Comparison of ENCODE assay signal across 26 mouse cellular contexts in genomic region chr4:105093951-105094350, GRCm38 (mm10). TPM values are rescaled to one million over a fixed set of nuclear protein-coding genes. Genes with fewer than 3 reads are reported as not detected.
DNase-seq lines count a peak whose midpoint lies in the region; ATAC-seq and TF ChIP-seq lines count a peak whose summit lies in the region.
"Had no signal": no experiment of that assay in that cellular context is flagged by ENCODE, and none has a peak within 500 bp of the region (broad histone marks: within the 10 kb centered on the region; RNA-seq: fewer than 3 reads in every experiment).

No protein-coding gene starts in this region.

- WGBS in heart, embryonic 12.5 days, result 67% methylated on average over 1 of the region's 1 CpGs
- 22% methylated on average over 1 of the region's 1 CpGs for WGBS in liver, adult 2 months
- 62% methylated on average over 1 of the region's 1 CpGs for WGBS in heart, embryonic 16.5 days
- 97% methylated on average over 1 of the region's 1 CpGs for WGBS in thymus, adult 2 months

- H3K9ac ChIP-seq in heart, embryonic 12.5 days, result no peak overlapping the region
- no peak overlapping the region for H3K9ac ChIP-seq in liver, adult 2 months (ENCODE audit: low read depth, low read length)
- H3K9ac ChIP-seq in heart, embryonic 16.5 days (ENCODE audit: low read length), result no peak overlapping the region
- H3K9ac ChIP-seq: hindbrain, embryonic 12.5 days; intestine, embryonic 15.5 days; limb, embryonic 15.5 days; liver, embryonic 15.5 days; lung, embryonic 14.5 days; neural tube, embryonic 13.5 days had no signal

- no peak overlapping the region for H3K4me2 ChIP-seq in heart, embryonic 12.5 days
- no peak overlapping the region for H3K4me2 ChIP-seq in heart, embryonic 16.5 days (ENCODE audit: low read depth, low read length)
- H3K4me2 ChIP-seq: hindbrain, embryonic 12.5 days; intestine, embryonic 15.5 days; limb, embryonic 15.5 days; liver, embryonic 15.5 days; lung, embryonic 14.5 days; neural tube, embryonic 13.5 days had no signal

- H3K27ac ChIP-seq in gastrocnemius, adult 2 months, result peak overlapping the region; percentile 25; the same call in 1 of the 2 replicates
- H3K27ac ChIP-seq in heart, embryonic 12.5 days (ENCODE audit: poor library complexity, severe bottlenecking), result peak overlapping the region; percentile 88
- H3K27ac ChIP-seq in liver, adult 2 months (replicated peaks; ENCODE audit: insufficient read depth, low read depth, low read length), result peak overlapping the region; percentile 67
- peak overlapping the region; percentile 91 for H3K27ac ChIP-seq in heart, embryonic 16.5 days (ENCODE audit: low read length)
- H3K27ac ChIP-seq in thymus, adult 2 months (ENCODE audit: control insufficient read depth, insufficient read depth, low read length), result no peak overlapping the region
- H3K27ac ChIP-seq: hindbrain, embryonic 12.5 days; hindbrain, postnatal 0 days; intestine, embryonic 15.5 days; layer of hippocampus, adult 2 months; left cerebral cortex, adult 2 months; limb, embryonic 15.5 days; liver, embryonic 15.5 days; neural tube, embryonic 13.5 days had no signal

- no peak for TF ChIP-seq POLR2A in liver, adult 2 months (IDR thresholded peaks at IDR 0.05; ENCODE audit: extremely low read depth, insufficient read depth, low read length)
- TF ChIP-seq POLR2A in thymus, adult 2 months (IDR thresholded peaks at IDR 0.05; ENCODE audit: control insufficient read depth, extremely low read depth, insufficient read depth, low read length, poor library complexity), result no peak

- no peak for ATAC-seq in heart, embryonic 12.5 days (ENCODE audit: insufficient number of reproducible peaks, low FRiP score)
- no peak for ATAC-seq in heart, embryonic 16.5 days (replicated peaks; ENCODE audit: extremely low read depth, insufficient read depth, low FRiP score)
- ATAC-seq: CD4-positive, CD25-positive, alpha-beta regulatory T cell, adult 4 months; forebrain, embryonic 16.5 days; hindbrain, postnatal 0 days; intestine, embryonic 15.5 days had no signal

- no peak for TF ChIP-seq CTCF in gastrocnemius, adult 2 months (IDR thresholded peaks at IDR 0.05)
- TF ChIP-seq CTCF in liver, adult 2 months (IDR thresholded peaks at IDR 0.05; ENCODE audit: low read depth, low read length), result no peak
- TF ChIP-seq CTCF in thymus, adult 2 months (IDR thresholded peaks at IDR 0.05; ENCODE audit: borderline replicate concordance, control insufficient read depth, extremely low read depth, insufficient read depth, low read length, poor library complexity), result no peak

- peaks cover 28% of the 10 kb centered on the region for H3K79me2 ChIP-seq in liver, adult 2 months (ENCODE audit: control insufficient read depth, insufficient read depth, low read length)

- no peak overlapping the region for H3K4me3 ChIP-seq in gastrocnemius, adult 2 months
- no peak overlapping the region for H3K4me3 ChIP-seq in heart, embryonic 12.5 days
- no peak overlapping the region for H3K4me3 ChIP-seq in liver, adult 2 months (ENCODE audit: insufficient read depth, low read depth, low read length)
- H3K4me3 ChIP-seq in heart, embryonic 16.5 days (ENCODE audit: low read length), result no peak overlapping the region
- no peak overlapping the region for H3K4me3 ChIP-seq in thymus, adult 2 months (ENCODE audit: control insufficient read depth, insufficient read depth, low read length)
- H3K4me3 ChIP-seq: erythroblast, embryonic 14.5 days; hindbrain, embryonic 12.5 days; intestine, embryonic 15.5 days; layer of hippocampus, adult 2 months; left cerebral cortex, adult 2 months; limb, embryonic 15.5 days; liver, embryonic 15.5 days; neural tube, embryonic 13.5 days had no signal

- intact Hi-C loops in gastrocnemius, adult 2 months (cut with DNase I), result no loop called here

- H3K36me3 ChIP-seq in heart, embryonic 12.5 days, result no peaks in the 10 kb centered on the region
- H3K36me3 ChIP-seq in liver, adult 2 months (ENCODE audit: control insufficient read depth, insufficient read depth, low read length), result no peaks in the 10 kb centered on the region
- no peaks in the 10 kb centered on the region for H3K36me3 ChIP-seq in heart, embryonic 16.5 days (ENCODE audit: control insufficient read depth, insufficient read depth)
- H3K36me3 ChIP-seq in thymus, adult 2 months (ENCODE audit: control insufficient read depth, insufficient read depth, low read length), result no peaks in the 10 kb centered on the region
- H3K36me3 ChIP-seq: hindbrain, embryonic 12.5 days; intestine, embryonic 15.5 days; limb, embryonic 15.5 days; liver, embryonic 15.5 days; neural tube, embryonic 13.5 days had no signal

- H3K9me3 ChIP-seq in heart, embryonic 12.5 days (replicated peaks), result no peaks in the 10 kb centered on the region
- H3K9me3 ChIP-seq in heart, embryonic 16.5 days (replicated peaks; ENCODE audit: control insufficient read depth, low read length), result no peaks in the 10 kb centered on the region
- H3K9me3 ChIP-seq: hindbrain, embryonic 12.5 days; intestine, embryonic 15.5 days; limb, embryonic 15.5 days; liver, embryonic 15.5 days; neural tube, embryonic 13.5 days had no signal

- DNase-seq in gastrocnemius, adult 2 months, result no peak
- no peak for DNase-seq in gastrocnemius, adult 8-10 months (ENCODE audit: low spot score in 2 of 2)
- DNase-seq in heart, adult 18-20 months, result no peak
- DNase-seq in liver, adult 2 months (ENCODE audit: extremely low read depth, low read depth, low spot score), result peak; percentile 74
- no peak for DNase-seq in liver
- no peak for DNase-seq in thymus, adult 2 months
- DNase-seq: adrenal gland, postnatal 14 days; cerebellum, adult 9-10 months; gastrocnemius, postnatal 10 days; kidney, adult 2 months; kidney, postnatal 36 days; lung, embryonic 14.5 days; lung, postnatal 14 days had no signal

- H3K4me1 ChIP-seq in heart, embryonic 12.5 days (replicated peaks), result peaks cover 58% of the 10 kb centered on the region
- H3K4me1 ChIP-seq in liver, adult 2 months (ENCODE audit: control insufficient read depth, insufficient read depth, low read length), result peaks cover 42% of the 10 kb centered on the region
- peaks cover 44% of the 10 kb centered on the region for H3K4me1 ChIP-seq in heart, embryonic 16.5 days (ENCODE audit: control insufficient read depth, insufficient read depth, low read length)
- H3K4me1 ChIP-seq in thymus, adult 2 months (replicated peaks; ENCODE audit: control insufficient read depth, insufficient read depth, low read length), result no peaks in the 10 kb centered on the region
- H3K4me1 ChIP-seq: intestine, embryonic 15.5 days; limb, embryonic 15.5 days; liver, embryonic 15.5 days; neural tube, embryonic 13.5 days had no signal

- no peaks in the 10 kb centered on the region for H3K27me3 ChIP-seq in heart, embryonic 12.5 days (replicated peaks)
- no peaks in the 10 kb centered on the region for H3K27me3 ChIP-seq in liver, adult 2 months (ENCODE audit: control insufficient read depth, insufficient read depth, low read length)
- H3K27me3 ChIP-seq in heart, embryonic 16.5 days (ENCODE audit: control insufficient read depth, insufficient read depth, low read length), result no peaks in the 10 kb centered on the region
- H3K27me3 ChIP-seq in thymus, adult 2 months (ENCODE audit: control insufficient read depth, insufficient read depth, low read length), result no peaks in the 10 kb centered on the region
- H3K27me3 ChIP-seq: hindbrain, embryonic 12.5 days; intestine, embryonic 15.5 days; limb, embryonic 15.5 days; liver, embryonic 15.5 days; neural tube, embryonic 13.5 days had no signal

RNA-seq across cellular contexts. Expression of gene Prkaa2, which starts 15.7 kb away (rescaled TPM):
- total RNA-seq in gastrocnemius, adult 2 months (2021), result 100 to 1,000 TPM; 135 to 136 TPM
- 100 to 1,000 TPM; 137 to 175 (median 164) TPM for total RNA-seq in gastrocnemius, adult 8-10 months (2022)
- 48.2 and 53.1 TPM in 2 replicates for polyA plus RNA-seq in heart, embryonic 12.5 days (2016; fragmentation: Nextera tagmentation; extraction: Ambion mirVana)
- total RNA-seq in heart, adult 18-20 months (2021), result 10 to 100 TPM; 80.1 to 83.8 TPM
- total RNA-seq in liver, adult 2 months (2014; rRNA removed), result 21.3 and 24.9 TPM in 2 replicates
- polyA plus RNA-seq in liver, adult 2 months (2012; rRNA removed), result 8.2 and 11.3 TPM in 2 replicates
- polyA plus RNA-seq in heart, embryonic 16.5 days (2015; fragmentation: Nextera tagmentation; extraction: Ambion mirVana), result 45.3 and 49.7 TPM in 2 replicates
- 0.89 and 1.7 TPM in 2 replicates for polyA plus RNA-seq in thymus, adult 2 months (2012; rRNA removed)
- polyA plus RNA-seq: CD4-positive, CD25-positive, alpha-beta regulatory T cell, adult 4 months; erythroblast, embryonic 14.5 days had no signal
